Mouse (Mus musculus) common myeloid progenitor, adult 5-6 weeks (primary cell): Measurements from ENCODE around the gene Chpf2. TPM values are rescaled to one million over a fixed set of nuclear protein-coding genes. Genes with fewer than 3 reads are reported as not detected.

ENCODE experiments used
- ATAC-seq: replicated peaks from 2 replicates; pipeline ENCODE4 v1.8.0; 2016; ENCODE audit warnings: low read depth, mild to moderate bottlenecking, moderate TSS enrichment, inconsistent platforms; ENCODE audit not compliant: poor library complexity, severe bottlenecking
- total RNA-seq: library from RNA; stranded (forward); fragments of 200-1000, 187-1606 nt; gene quantifications from 2 replicates; pipeline ENCODE4 v1.2.3, GENCODE M21; 2017

Chpf2 gene
- total RNA-seq, 1 experiment from 2014 or later, result 12.3 TPM

GRCm38 (mm10) chr5:24589511-24590500 lies 3.3 kb downstream of the Chpf2 start:
- no peak for ATAC-seq

- ATAC-seq, result peak; percentile 42
Measured at GRCm38 (mm10) chr5:24591268-24591721, 4.8 kb downstream of the Chpf2 start.

GRCm38 (mm10) chr5:24591796-24592470 lies 5.4 kb downstream of the Chpf2 start:
- ATAC-seq, result 0 out of 2 replicates have a peak, but pooled peaks have one; percentile 2

DNA sequence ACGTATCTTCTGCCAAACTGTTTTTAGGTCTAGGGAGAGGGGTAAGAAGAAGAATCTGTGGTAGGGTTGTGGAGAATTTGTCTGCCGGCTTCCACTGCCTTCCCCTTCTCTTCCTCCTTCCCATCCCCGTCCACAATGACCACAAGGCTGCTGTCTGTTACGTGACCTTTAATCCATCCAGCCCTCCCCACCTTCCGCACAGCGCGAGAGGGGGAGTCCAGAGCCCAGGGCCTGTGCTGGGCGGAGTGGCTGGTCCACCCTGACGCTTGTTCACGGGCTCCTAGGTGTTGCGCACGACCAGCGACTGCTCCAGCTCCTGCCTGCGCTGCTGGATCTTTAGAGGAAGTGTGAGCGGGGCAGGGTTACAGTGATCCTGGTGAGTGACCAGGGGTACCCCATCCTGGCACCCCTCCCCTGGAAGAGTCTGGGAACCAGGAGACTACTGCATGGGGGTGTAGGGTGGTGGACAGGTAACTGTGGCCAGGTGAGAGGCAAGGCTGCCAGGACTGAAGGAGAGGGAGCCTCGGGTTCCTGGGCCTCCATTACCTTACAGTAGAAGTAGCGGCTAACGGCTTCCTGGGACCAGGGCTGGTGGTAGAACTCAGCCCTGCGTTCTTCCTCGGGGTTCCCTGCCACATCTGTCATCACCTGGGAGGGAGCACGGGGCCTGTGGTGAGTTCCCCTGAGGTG lies 6.1 kb downstream of the Chpf2 start:
- peak; percentile 17; the same call in 1 of the 2 replicates for ATAC-seq

GRCm38 (mm10) chr5:24593230-24593629 lies 6.7 kb downstream of the Chpf2 start:
- no peak for ATAC-seq

DNA sequence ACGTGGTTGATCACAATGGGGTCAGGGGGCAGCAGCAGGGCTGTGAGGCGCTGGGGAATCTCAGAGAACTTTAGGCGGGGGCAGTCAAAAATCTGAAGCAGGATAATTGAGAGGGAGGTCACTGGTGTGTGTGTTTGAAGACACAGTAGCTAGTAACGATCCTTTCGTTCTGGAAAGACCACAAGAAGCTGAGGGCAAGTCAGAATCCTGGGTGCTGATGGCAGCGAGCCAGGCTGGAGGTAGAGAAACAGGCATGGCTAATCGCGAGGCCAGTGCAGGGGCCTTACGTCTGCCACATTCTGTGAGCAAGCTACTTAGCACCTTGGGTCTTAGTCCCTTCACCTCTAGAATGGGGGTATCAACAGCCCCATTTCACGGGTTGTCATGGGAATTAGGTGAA lies 7.4 kb downstream of the Chpf2 start:
- ATAC-seq, result no peak

DNA sequence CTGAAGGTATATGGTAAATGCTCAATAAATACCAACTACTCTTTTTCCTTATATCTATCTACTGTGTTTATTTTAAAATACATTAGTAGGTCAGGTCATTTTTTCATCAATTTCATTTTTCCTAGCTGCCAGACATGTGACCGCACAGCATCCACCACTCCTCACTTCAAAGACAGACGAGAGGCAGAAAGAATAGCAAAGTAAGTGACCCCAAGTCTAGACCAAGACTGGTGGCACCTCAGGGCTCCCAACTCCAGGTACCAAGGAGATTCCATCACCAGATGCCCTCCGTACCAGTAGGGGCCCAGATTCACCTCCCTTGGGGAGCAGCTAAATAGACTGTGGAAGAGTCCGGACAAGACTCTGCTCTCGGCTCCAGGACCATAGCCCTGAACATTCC lies 7.8 kb downstream of the Chpf2 start:
- ATAC-seq, result no peak

DNA sequence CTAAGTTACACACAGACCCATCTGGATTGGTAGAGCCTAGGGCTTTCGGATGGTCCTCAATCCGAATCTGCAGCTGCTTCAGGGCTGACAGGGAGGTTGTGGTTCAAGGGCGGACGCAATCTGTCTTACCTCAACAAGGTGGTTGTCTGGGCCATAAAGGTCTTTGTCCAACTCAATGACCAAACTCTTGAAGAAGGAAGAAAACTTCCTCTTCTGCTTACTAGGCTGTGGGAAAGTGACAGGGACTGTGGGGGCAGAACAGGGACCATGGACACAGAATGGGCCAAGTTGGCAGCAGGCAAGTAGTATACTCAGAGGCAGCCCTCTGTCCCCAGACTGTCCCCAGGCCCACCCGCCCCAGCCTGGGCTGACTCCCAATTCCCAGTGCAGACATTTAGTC lies 8.7 kb downstream of the Chpf2 start:
- ATAC-seq, result no peak

DNA sequence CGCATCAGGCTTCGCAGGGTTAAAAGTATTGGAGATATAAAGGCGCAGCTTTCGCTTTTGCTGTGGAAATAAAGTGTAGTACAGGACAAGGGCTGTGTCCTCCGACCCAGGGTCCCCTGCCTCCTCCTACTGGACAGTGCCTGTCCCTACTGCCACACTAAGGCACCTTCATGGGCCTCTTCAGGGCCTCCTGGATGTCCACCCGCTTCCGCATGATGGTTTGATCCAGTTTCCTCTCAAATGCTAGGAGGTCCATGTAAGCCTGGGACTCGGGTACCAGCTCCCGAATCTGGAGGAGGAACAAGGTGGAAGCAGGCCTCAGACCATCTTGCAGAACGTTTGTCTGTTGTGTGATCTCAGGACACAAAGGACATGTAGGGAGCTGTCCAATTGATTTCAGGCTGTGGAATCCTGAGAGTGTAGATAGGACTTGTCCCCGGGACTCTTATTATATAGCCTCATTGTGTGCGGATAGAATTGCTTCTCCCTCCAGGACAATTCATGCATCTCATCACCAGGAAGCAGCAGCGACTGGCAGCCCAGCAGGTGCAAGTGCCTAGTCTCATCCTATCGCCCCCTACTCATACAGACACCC lies 9.3 kb downstream of the Chpf2 start:
- no peak for ATAC-seq

GRCm38 (mm10) chr5:24596519-24597171 lies 10.1 kb downstream of the Chpf2 start:
- ATAC-seq, result peak; percentile 20

DNA sequence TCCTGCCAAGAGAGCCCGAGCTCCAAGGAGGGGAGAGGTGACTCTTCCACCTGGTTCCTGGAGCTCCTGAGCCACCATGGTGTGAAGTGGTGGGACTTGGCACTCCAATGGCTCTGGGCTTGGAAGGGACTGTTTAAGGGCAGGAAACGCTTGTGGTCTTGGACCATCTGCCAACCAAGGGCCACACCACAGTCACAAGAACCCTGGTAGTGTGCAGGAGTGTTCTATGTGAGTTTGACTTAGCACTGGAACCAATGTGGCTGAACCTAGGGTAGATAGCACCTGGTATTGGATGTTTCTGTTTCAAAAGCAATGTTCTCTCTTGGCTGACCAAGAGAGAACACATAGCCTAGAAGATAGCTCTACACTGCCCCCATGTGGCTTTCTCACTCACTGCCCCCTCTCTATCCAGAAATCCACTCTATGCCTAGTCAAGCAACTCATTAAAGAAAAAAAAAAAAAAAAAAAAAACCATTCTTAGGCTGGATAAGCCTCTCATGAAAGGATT lies 10.7 kb downstream of the Chpf2 start:
- peak; percentile 66 for ATAC-seq

DNA sequence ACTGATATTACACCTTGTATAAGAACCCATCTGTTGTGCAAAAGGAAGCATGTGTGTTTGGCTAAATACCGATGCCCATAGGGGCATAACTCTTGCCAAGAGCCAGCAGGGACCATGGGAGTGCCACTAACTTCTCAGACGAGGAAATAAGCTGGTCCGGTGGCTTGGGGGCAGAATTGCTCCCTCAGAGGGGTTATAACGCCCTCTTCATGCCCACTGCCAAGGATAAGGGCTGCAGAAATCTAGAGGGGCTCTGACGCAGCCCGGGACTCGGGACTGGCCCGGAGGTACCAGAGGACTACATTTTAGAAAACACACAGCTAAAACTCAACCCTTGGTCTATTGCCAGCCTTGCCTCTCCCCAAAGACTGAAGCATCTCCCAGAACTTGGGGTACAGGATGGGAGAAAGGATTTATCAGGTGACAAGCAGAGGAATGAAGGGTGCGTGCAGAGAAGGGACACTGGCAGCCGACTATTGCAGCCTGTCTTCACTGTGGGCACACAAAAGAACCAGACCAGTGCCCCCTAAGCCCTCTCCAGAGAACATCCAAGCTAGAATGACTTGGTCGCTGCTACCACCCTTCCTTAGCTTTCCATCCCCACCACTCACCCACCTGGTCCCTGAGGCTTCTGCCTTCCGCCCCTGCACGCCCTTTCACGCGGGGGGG lies 11.5 kb downstream of the Chpf2 start:
- no peak for ATAC-seq

GRCm38 (mm10) chr5:24598570-24599006 lies 12.0 kb downstream of the Chpf2 start:
- ATAC-seq, result no peak

- ATAC-seq, result no peak
Measured at GRCm38 (mm10) chr5:24599137-24599536, 12.6 kb downstream of the Chpf2 start.

DNA sequence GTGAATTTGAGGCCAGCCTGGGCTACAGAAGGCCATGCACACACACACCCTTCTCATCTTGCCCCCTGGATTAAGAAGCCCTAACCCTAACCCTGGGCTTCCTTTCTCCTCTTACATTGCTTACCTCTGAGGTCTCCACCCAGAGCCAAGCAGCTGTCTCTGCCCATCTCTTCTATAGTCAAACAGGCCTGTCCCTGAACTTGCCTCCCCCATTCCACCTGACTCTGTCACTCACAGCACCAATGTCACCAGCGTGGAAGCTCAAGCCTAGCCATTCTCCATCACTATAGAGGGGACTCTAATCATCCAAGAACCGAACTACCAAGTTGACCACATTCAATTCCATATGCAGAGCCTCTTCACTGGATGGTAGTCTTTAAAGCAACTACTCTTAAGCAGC lies 13.7 kb downstream of the Chpf2 start:
- no peak for ATAC-seq

- no peak for ATAC-seq
Measured at GRCm38 (mm10) chr5:24601071-24601835, 14.7 kb downstream of the Chpf2 start.

GRCm38 (mm10) chr5:24601911-24602750 lies 15.6 kb downstream of the Chpf2 start:
- peak; percentile 27 for ATAC-seq
